ENCODE assay signal across 8 mouse cellular contexts in the genomic region with DNA sequence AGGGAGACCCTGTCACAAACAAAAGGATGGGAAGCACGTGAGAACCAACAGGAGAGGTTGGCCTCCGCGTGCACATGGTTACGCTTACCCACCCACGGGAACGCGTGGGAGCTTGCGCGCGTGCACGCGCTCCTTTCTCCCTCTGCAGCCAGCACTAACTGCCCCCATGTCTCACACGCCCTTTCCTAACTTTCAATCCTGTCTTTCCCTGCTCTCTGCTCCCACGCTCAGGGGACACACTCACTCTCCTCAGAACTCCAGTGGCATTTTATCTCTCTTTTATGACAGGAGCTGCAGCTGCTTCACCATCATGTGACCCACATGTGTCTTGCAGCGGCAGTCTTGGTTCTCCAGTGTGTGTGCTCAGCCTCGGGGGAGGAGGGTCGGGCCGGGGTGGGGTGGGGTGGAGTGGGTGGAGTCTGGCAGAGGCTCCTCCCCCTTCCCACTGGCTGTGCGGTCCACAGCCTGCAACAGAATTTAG. TPM values are rescaled to one million over a fixed set of nuclear protein-coding genes. Genes with fewer than 3 reads are reported as not detected.
DNase-seq lines count a peak whose midpoint lies in the region; ATAC-seq and TF ChIP-seq lines count a peak whose summit lies in the region.

No protein-coding gene starts in this region.

- WGBS in bone marrow, adult 2 months, result under 1% methylated on average over 19 of the region's 19 CpGs
- WGBS in forebrain, embryonic 16.5 days, result 10% methylated on average over 19 of the region's 19 CpGs
- WGBS in lung, adult 2 months, result 6% methylated on average over 19 of the region's 19 CpGs
- WGBS in neural tube, embryonic 14.5 days, result 5% methylated on average over 19 of the region's 19 CpGs

- H3K9ac ChIP-seq in forebrain, embryonic 16.5 days (replicated peaks; ENCODE audit: low read depth, low read length), result peak overlapping the region; percentile 48
- peak overlapping the region; percentile 30 for H3K9ac ChIP-seq in neural tube, embryonic 14.5 days (replicated peaks; ENCODE audit: low read depth, low read length)

- H3K4me2 ChIP-seq in forebrain, embryonic 16.5 days (ENCODE audit: low read length), result peak overlapping the region; percentile 61
- peak overlapping the region; percentile 54 for H3K4me2 ChIP-seq in neural tube, embryonic 14.5 days (ENCODE audit: low read depth, low read length)

- no peaks in the 10 kb centered on the region for H3K9me3 ChIP-seq in forebrain, embryonic 16.5 days (ENCODE audit: control insufficient read depth, low read length)
- H3K9me3 ChIP-seq in neural tube, embryonic 14.5 days (ENCODE audit: control insufficient read depth, low read length), result no peaks in the 10 kb centered on the region

- peaks cover 12% of the 10 kb centered on the region for H3K4me1 ChIP-seq in bone marrow, adult 2 months (ENCODE audit: control insufficient read depth, insufficient read depth, low read length)
- peaks cover 31% of the 10 kb centered on the region for H3K4me1 ChIP-seq in forebrain, embryonic 16.5 days (replicated peaks; ENCODE audit: control insufficient read depth, insufficient read depth, low read length)
- H3K4me1 ChIP-seq in lung, adult 2 months (ENCODE audit: control insufficient read depth, insufficient read depth, low read length), result peaks cover 13% of the 10 kb centered on the region
- peaks cover 10% of the 10 kb centered on the region; the same call in 1 of the 2 replicates for H3K4me1 ChIP-seq in neural tube, embryonic 14.5 days (ENCODE audit: control insufficient read depth, insufficient read depth, low read length)

- TF ChIP-seq CTCF in C2C12 (IDR thresholded peaks at IDR 0.05; ENCODE audit: control insufficient read depth, insufficient read depth, insufficient read length), result no peak
- TF ChIP-seq CTCF in bone marrow, adult 2 months (IDR thresholded peaks at IDR 0.05; ENCODE audit: control insufficient read depth, insufficient read depth, low read length), result no peak
- TF ChIP-seq CTCF in lung, adult 2 months (IDR thresholded peaks at IDR 0.05; ENCODE audit: insufficient read depth, low read length), result no peak

- no peaks in the 10 kb centered on the region for H3K79me2 ChIP-seq in C2C12 (ENCODE audit: control insufficient read depth, insufficient read depth)

- peak; percentile 67 for DNase-seq in heart, postnatal 4 days
- peak; percentile 64 to 72 for DNase-seq in layer of hippocampus, postnatal 10 days (ENCODE audit: low spot score in 2 of 2)
- DNase-seq in lung, adult 2 months, result peak; percentile 54
- peak; percentile 83 for DNase-seq in thymus, postnatal 25 days

- H3K27me3 ChIP-seq in C2C12 (ENCODE audit: control insufficient read depth, insufficient read depth, insufficient read length), result no peaks in the 10 kb centered on the region
- H3K27me3 ChIP-seq in forebrain, embryonic 16.5 days (replicated peaks; ENCODE audit: control insufficient read depth, insufficient read depth, low read length), result no peaks in the 10 kb centered on the region
- no peaks in the 10 kb centered on the region for H3K27me3 ChIP-seq in neural tube, embryonic 14.5 days (ENCODE audit: control insufficient read depth, insufficient read depth, low read length)

- no peak overlapping the region for H3K27ac ChIP-seq in bone marrow, adult 2 months (ENCODE audit: control insufficient read depth, insufficient read depth, low read depth, low read length, poor library complexity)
- peak overlapping the region; percentile 74 for H3K27ac ChIP-seq in forebrain, embryonic 16.5 days (ENCODE audit: low read length)
- H3K27ac ChIP-seq in neural tube, embryonic 14.5 days (ENCODE audit: low read depth, low read length), result peak overlapping the region; percentile 72

- no peaks in the 10 kb centered on the region for H3K79me3 ChIP-seq in C2C12 (ENCODE audit: low read depth)

- H3ac ChIP-seq in C2C12 (ENCODE audit: control insufficient read depth, insufficient read length, low read depth), result peak overlapping the region; percentile 33

- no peak for TF ChIP-seq POLR2A in bone marrow, adult 2 months (IDR thresholded peaks at IDR 0.05; ENCODE audit: borderline replicate concordance, control insufficient read depth, low read depth, low read length)
- no peak for TF ChIP-seq POLR2A in lung, adult 2 months (IDR thresholded peaks at IDR 0.05; ENCODE audit: borderline replicate concordance, extremely low read depth, low read depth, low read length)

- ATAC-seq in forebrain, embryonic 16.5 days, result peak; percentile 78
- peak; percentile 79 for ATAC-seq in neural tube, embryonic 14.5 days (ENCODE audit: low read depth)

- no peak overlapping the region for H3K4me3 ChIP-seq in C2C12 (ENCODE audit: insufficient read depth, poor library complexity, severe bottlenecking)
- peak overlapping the region; percentile 33 for H3K4me3 ChIP-seq in bone marrow, adult 2 months (replicated peaks; ENCODE audit: control insufficient read depth, low read depth, low read length)
- H3K4me3 ChIP-seq in forebrain, embryonic 16.5 days (replicated peaks; ENCODE audit: low read length), result peak overlapping the region; percentile 41
- H3K4me3 ChIP-seq in lung, adult 2 months (replicated peaks; ENCODE audit: extremely low read depth, low read depth, low read length), result peak overlapping the region; percentile 48
- peak overlapping the region; percentile 28 for H3K4me3 ChIP-seq in neural tube, embryonic 14.5 days (ENCODE audit: low read depth, low read length)

- H3K36me3 ChIP-seq in C2C12 (ENCODE audit: control insufficient read depth, insufficient read depth), result no peaks in the 10 kb centered on the region
- no peaks in the 10 kb centered on the region for H3K36me3 ChIP-seq in forebrain, embryonic 16.5 days (ENCODE audit: control insufficient read depth, insufficient read depth)
- H3K36me3 ChIP-seq in neural tube, embryonic 14.5 days (ENCODE audit: control insufficient read depth, insufficient read depth, low read length), result no peaks in the 10 kb centered on the region

TF ChIP-seq in C2C12, 6 proteins besides CTCF, POLR2A, EP300 and RAD21:
- TF ChIP-seq FOSL1 (IDR thresholded peaks at IDR 0.05; ENCODE audit: insufficient read depth, low read length, poor library complexity, severe bottlenecking) (no peak), USF1 (IDR thresholded peaks at IDR 0.05; ENCODE audit: low read depth) (peak; percentile 59)
TF ChIP-seq in C2C12: peak in this region for 1.

RNA-seq across cellular contexts. Expression of a gene that starts 5.1 kb away (rescaled TPM):
- 9.0 TPM for polyA plus RNA-seq in C2C12 (2012; fragmentation: generic; extraction: Trizol)
- 5.8 and 8.8 TPM in 2 replicates for polyA plus RNA-seq in bone marrow, adult 2 months (2011; ENCODE audit: insufficient read depth, insufficient read length, low replicate concordance, missing spikeins)
- polyA plus RNA-seq in forebrain, embryonic 16.5 days (2015; fragmentation: Nextera tagmentation; extraction: Ambion mirVana), result 8.1 and 9.3 TPM in 2 replicates
- total RNA-seq in heart, postnatal 4 days (2021), result 1 to 10 TPM; 8.6 to 8.9 TPM
- total RNA-seq in layer of hippocampus, postnatal 10 days (2021), result 10 to 100 TPM; 11.5 to 13.1 TPM
- 35.6 and 41.0 TPM in 2 replicates for polyA plus RNA-seq in lung, adult 2 months (2012; rRNA removed)
- 7.7 and 7.8 TPM in 2 replicates for polyA plus RNA-seq in neural tube, embryonic 14.5 days (2014; fragmentation: Nextera tagmentation; extraction: Ambion mirVana)

RNA-seq across cellular contexts. Expression of a gene that starts 17.6 kb away (rescaled TPM):
- 0.13 TPM for polyA plus RNA-seq in C2C12 (2012; fragmentation: generic; extraction: Trizol)
- polyA plus RNA-seq in bone marrow, adult 2 months (2011; ENCODE audit: insufficient read depth, insufficient read length, low replicate concordance, missing spikeins), result 0.23 and 3.3 TPM in 2 replicates
- 0.45 and 0.56 TPM in 2 replicates for polyA plus RNA-seq in forebrain, embryonic 16.5 days (2015; fragmentation: Nextera tagmentation; extraction: Ambion mirVana)
- 1 to 10 TPM; 2.7 to 2.9 TPM for total RNA-seq in heart, postnatal 4 days (2021)
- total RNA-seq in layer of hippocampus, postnatal 10 days (2021), result 10 to 100 TPM; 26.2 to 27.5 TPM
- 1.9 and 3.7 TPM in 2 replicates for polyA plus RNA-seq in lung, adult 2 months (2012; rRNA removed)
- polyA plus RNA-seq in neural tube, embryonic 14.5 days (2014; fragmentation: Nextera tagmentation; extraction: Ambion mirVana), result 0.31 and 0.53 TPM in 2 replicates

RNA-seq across cellular contexts. Expression of a gene that starts 58.2 kb away (rescaled TPM):
- not detected for polyA plus RNA-seq in C2C12 (2012; fragmentation: generic; extraction: Trizol)
- polyA plus RNA-seq in bone marrow, adult 2 months (2011; ENCODE audit: insufficient read depth, insufficient read length, low replicate concordance, missing spikeins), result 4.0 TPM in 1 of 2 replicates, not detected in the other
- 0.15 and 0.17 TPM in 2 replicates for polyA plus RNA-seq in forebrain, embryonic 16.5 days (2015; fragmentation: Nextera tagmentation; extraction: Ambion mirVana)
- under 1 TPM; 0.29 to 0.61 TPM for total RNA-seq in heart, postnatal 4 days (2021)
- not detected for total RNA-seq in layer of hippocampus, postnatal 10 days (2021)
- polyA plus RNA-seq in lung, adult 2 months (2012; rRNA removed), result 0.41 and 0.51 TPM in 2 replicates
- polyA plus RNA-seq in neural tube, embryonic 14.5 days (2014; fragmentation: Nextera tagmentation; extraction: Ambion mirVana), result 0.10 and 0.16 TPM in 2 replicates
